Mouse (Mus musculus) left cerebral cortex, adult 2 months (tissue): Measurements from ENCODE around the gene Kctd3. TPM values are rescaled to one million over a fixed set of nuclear protein-coding genes. Genes with fewer than 3 reads are reported as not detected.

Experiments
- DNase-seq, 2 experiments: peaks; one replicate each; pipeline ENCODE4 v3.0.0; 2021 to 2022; ENCODE audit warnings: low spot score in 2 of 2, mixed read lengths in 1 of 2; ENCODE audit errors: extremely low spot score in 1 of 2
- H3K27ac ChIP-seq: fragments of 200-600 bp; 2 replicates; pipeline ENCODE4 v1.8.1; 2022
- H3K4me3 ChIP-seq: fragments of 200-600 bp; 2 replicates; pipeline ENCODE4 v1.8.1; 2022
- CTCF ChIP-seq: fragments of 200-600 bp; IDR thresholded peaks from 2 replicates; pipeline ENCODE4 v1.8.1; 2022; ENCODE audit warnings: antibody characterized with exemption, mild to moderate bottlenecking, moderate library complexity
- intact Hi-C: fragments of 180-260 bp; cut with DNase I; formaldehyde crosslinking; loops from one replicate; pipeline ENCODE4 v1.15.1; 2025
- total RNA-seq, 2 experiments: library from RNA; stranded (reverse); gene quantifications; 2 replicates each; pipeline ENCODE4 v1.2.3; 2021

The Kctd3 gene
- total RNA-seq, 2 experiments from 2014 or later = 81.3 to 87.4 TPM

DNA sequence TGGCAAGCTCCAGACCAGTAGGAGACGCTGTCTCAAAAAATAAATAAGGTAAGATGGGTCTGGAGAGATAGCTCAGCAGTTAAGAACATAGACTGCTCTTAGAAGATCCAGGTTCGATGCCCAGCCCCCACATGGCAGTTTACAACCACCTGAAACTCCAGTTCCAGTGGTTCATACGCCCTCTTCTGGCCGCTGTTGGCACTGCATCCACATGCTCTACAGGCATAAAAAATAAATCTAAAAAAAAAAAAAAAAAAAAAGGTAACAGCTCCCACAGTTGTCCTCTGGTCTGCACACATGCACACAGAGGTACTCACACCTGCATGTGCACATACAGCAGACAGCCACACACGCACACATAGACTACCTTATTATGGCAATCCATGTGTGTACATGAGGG is 59.8 kb downstream of the Kctd3 start:
- DNase-seq = peak in 1 of 2 experiments; percentile 17
- no peak overlapping the region for H3K27ac ChIP-seq
- intact Hi-C loops = no loop called here
- no peak overlapping the region for H3K4me3 ChIP-seq
- peak; percentile 49 for TF ChIP-seq CTCF

DNA sequence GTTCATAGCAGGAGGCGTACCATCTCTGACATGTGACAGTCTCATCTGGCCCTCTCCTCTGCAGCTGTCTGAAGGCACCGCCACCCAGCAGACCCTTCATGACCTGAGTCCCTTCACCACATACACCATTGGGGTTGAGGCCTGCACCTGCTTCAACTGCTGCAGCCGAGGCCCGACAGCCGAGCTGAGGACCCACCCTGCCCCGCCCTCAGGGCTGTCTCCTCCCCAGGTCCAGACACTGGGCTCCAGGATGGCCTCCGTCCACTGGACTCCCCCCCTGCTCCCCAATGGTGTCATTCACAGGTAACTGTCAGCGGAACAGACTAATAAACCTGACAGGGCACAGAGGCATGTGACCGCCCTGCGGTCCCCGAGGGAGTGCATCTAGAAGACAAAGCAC is 60.8 kb downstream of the Kctd3 start:
- intact Hi-C loops = no loop called here
- DNase-seq = no peak
- Histone ChIP-seq H3K27ac (no peak overlapping the region), H3K4me3 (no peak overlapping the region)
- TF ChIP-seq CTCF = no peak

DNA sequence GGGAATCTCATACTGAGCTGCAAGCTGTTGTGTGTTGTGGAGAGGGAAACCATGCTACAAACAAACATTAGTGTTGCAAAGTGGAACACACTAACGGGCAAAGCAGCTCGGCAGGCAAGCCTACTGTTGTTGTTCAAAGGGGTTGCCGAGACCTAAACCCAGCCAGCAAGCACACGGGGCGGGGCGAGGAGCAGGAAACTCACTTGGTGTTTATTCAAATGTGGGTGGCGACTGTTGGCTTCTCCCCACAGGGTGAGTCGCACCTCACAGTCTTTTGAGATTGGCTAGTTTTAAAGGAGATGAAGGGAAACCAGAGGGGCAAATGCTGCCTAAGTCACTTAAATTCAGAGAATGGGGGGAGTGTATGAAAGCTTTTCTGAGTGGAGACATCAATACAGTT is 62.3 kb downstream of the Kctd3 start:
- intact Hi-C loops = no loop called here
- TF ChIP-seq CTCF = no peak
- H3K27ac ChIP-seq = no peak overlapping the region
- H3K4me3 ChIP-seq = no peak overlapping the region
- DNase-seq = no peak

DNA sequence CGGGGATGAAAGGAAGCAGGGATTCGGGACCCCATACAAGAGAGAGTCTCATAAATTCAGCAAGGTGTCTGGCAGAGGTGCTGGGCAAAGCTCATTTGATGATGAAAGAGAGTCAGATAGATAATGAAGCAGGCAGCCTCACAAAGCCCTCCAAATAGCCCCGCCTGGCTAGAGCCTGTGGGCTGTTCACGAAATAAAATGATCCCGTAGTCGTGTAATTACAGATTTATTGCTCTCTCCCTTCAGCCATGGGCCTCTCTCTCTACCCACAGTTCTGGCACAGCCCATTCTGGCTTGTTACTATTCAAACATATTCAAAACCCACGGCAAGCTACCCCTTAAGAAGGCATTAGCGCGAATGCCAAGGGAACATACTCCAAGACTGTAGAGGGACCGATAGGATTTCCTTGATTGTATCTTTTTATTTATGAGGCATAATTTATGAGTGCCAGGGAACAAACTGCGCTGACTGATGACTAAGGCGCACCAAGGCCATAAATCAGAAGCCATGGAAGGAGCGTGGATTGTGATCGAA is 70.3 kb downstream of the Kctd3 start:
- DNase-seq = no peak
- no peak for TF ChIP-seq CTCF
- H3K4me3 ChIP-seq = no peak overlapping the region
- H3K27ac ChIP-seq = no peak overlapping the region
- intact Hi-C loops = no loop called here
